28 mouse cellular contexts compared by ENCODE assay signal in genomic region chr3:59155404-59155803, GRCm38 (mm10). TPM values are rescaled to one million over a fixed set of nuclear protein-coding genes. Genes with fewer than 3 reads are reported as not detected.
"Had no signal": no experiment of that assay in that cellular context is flagged by ENCODE, and none has a peak within 500 bp of the region (broad histone marks: within the 10 kb centered on the region; RNA-seq: fewer than 3 reads in every experiment).

No protein-coding gene starts in this region.

- H3K27ac ChIP-seq: kidney, postnatal 0 days; layer of hippocampus, adult 2 months; limb, embryonic 10.5 days; limb, embryonic 13.5 days; liver, embryonic 12.5 days; liver, embryonic 15.5 days; lung, embryonic 15.5 days; midbrain, embryonic 10.5 days; midbrain, embryonic 13.5 days; neural tube, embryonic 13.5 days; stomach, embryonic 15.5 days had no signal

- H3K4me3 ChIP-seq: layer of hippocampus, adult 2 months; limb, embryonic 10.5 days; limb, embryonic 13.5 days; liver, embryonic 12.5 days; liver, embryonic 15.5 days; lung, embryonic 15.5 days; megakaryocyte, embryonic 14.5 days; midbrain, embryonic 10.5 days; midbrain, embryonic 13.5 days; myocyte; neural tube, embryonic 13.5 days; stomach, embryonic 15.5 days had no signal

- DNase-seq: kidney, adult 2 months; kidney, postnatal 25 days; layer of hippocampus, adult 9-11 months; liver; lung, adult 18-20 months; lung, postnatal 10 days; lung, postnatal 36 days; retina, postnatal 1 day; right cerebral cortex, postnatal 14 days; right cerebral cortex, postnatal 4 days; thymus, postnatal 25 days had no signal

RNA-seq across cellular contexts. Expression of gene Gpr87, which starts 39.5 kb away (rescaled TPM):
- total RNA-seq: layer of hippocampus, adult 2 months; layer of hippocampus, postnatal 25 days; left cerebral cortex, postnatal 10 days; monocyte, adult 5-6 weeks; neutrophil, adult 5-6 weeks had no signal

RNA-seq across cellular contexts. Expression of gene Gpr171, which starts 53.8 kb away (rescaled TPM):
- total RNA-seq: layer of hippocampus, adult 2 months; layer of hippocampus, postnatal 25 days; left cerebral cortex, postnatal 10 days had no signal

RNA-seq across cellular contexts. Expression of gene P2ry13, which starts 55.3 kb away (rescaled TPM):
- total RNA-seq: monocyte, adult 5-6 weeks had no signal
